Mouse (Mus musculus) urinary bladder, postnatal 25 days (tissue): ENCODE data around the gene Ace3.
"Not testable (repeated sequence)": the region's sequence is repeated elsewhere in the genome, so short reads cannot be mapped to it uniquely, and the experiment has no call there.

Experiments used
- DNase-seq: peaks from one replicate; pipeline ENCODE4 v3.0.0; 2022; ENCODE audit warnings: low spot score

Gene Ace3

GRCm38 (mm10) chr11:105978634-105979033, 15.8 kb upstream of the Ace3 start:
- no peak for DNase-seq

GRCm38 (mm10) chr11:105984452-105984851, 10.0 kb upstream of the Ace3 start:
- no peak for DNase-seq

- no peak for DNase-seq
These were observed 7.0 kb upstream of the Ace3 start for GRCm38 (mm10) chr11:105987446-105987845.

GRCm38 (mm10) chr11:105989446-105989845, 5.0 kb upstream of the Ace3 start:
- no peak for DNase-seq

- DNase-seq = no peak
These were observed 4.2 kb upstream of the Ace3 start for GRCm38 (mm10) chr11:105990231-105990630.

GRCm38 (mm10) chr11:106000062-106000461, 5.6 kb downstream of the Ace3 start:
- no peak for DNase-seq

GRCm38 (mm10) chr11:106001718-106002117, 7.2 kb downstream of the Ace3 start:
- DNase-seq = no peak

GRCm38 (mm10) chr11:106004576-106004975, 10.1 kb downstream of the Ace3 start:
- DNase-seq = no peak

GRCm38 (mm10) chr11:106005970-106006369, 11.5 kb downstream of the Ace3 start:
- no peak for DNase-seq

- DNase-seq = peak; percentile 80
These were observed 13.3 kb downstream of the Ace3 start, which contains the start of gene Kcnh6 for GRCm38 (mm10) chr11:106007821-106008220. TSS of gene Kcnh6 (plus strand) at chr11:106008124.

GRCm38 (mm10) chr11:106012711-106013110, 18.2 kb downstream of the Ace3 start:
- DNase-seq = no peak

- DNase-seq = no peak
These were observed 19.2 kb downstream of the Ace3 start for GRCm38 (mm10) chr11:106013556-106014225.

GRCm38 (mm10) chr11:106016440-106016839, 22.0 kb downstream of the Ace3 start:
- no peak for DNase-seq

- DNase-seq = no peak
These were observed 25.7 kb downstream of the Ace3 start for GRCm38 (mm10) chr11:106020051-106020763.

- DNase-seq = no peak
These were observed 31.3 kb downstream of the Ace3 start for GRCm38 (mm10) chr11:106025774-106026173.

- peak; percentile 55 for DNase-seq
These were observed 32.1 kb downstream of the Ace3 start for GRCm38 (mm10) chr11:106026465-106027151.

GRCm38 (mm10) chr11:106027607-106028006, 33.1 kb downstream of the Ace3 start:
- no peak for DNase-seq

- DNase-seq = not testable (repeated sequence)
These were observed 37.6 kb downstream of the Ace3 start for GRCm38 (mm10) chr11:106032074-106032473.

- DNase-seq = no peak
These were observed 39.0 kb downstream of the Ace3 start for GRCm38 (mm10) chr11:106033491-106033919.

- no peak for DNase-seq
These were observed 40.5 kb downstream of the Ace3 start for GRCm38 (mm10) chr11:106034986-106035385.

GRCm38 (mm10) chr11:106036548-106037417, 42.3 kb downstream of the Ace3 start, which contains the start of gene Dcaf7:
TSS of gene Dcaf7 (plus strand) at chr11:106036872.
- DNase-seq = peak; percentile 89

- DNase-seq = no peak
These were observed 42.9 kb downstream of the Ace3 start for GRCm38 (mm10) chr11:106037418-106037751.
